Mouse (Mus musculus): Measurements from ENCODE around the gene Zbed5. TPM values are rescaled to one million over a fixed set of nuclear protein-coding genes. Genes with fewer than 3 reads are reported as not detected.
A peak's percentile ranks its signal among the peaks of the same experiment; 100 is the strongest.

Zbed5 gene
- polyA plus RNA-seq, 1 experiment = 0.56 TPM

DNA sequence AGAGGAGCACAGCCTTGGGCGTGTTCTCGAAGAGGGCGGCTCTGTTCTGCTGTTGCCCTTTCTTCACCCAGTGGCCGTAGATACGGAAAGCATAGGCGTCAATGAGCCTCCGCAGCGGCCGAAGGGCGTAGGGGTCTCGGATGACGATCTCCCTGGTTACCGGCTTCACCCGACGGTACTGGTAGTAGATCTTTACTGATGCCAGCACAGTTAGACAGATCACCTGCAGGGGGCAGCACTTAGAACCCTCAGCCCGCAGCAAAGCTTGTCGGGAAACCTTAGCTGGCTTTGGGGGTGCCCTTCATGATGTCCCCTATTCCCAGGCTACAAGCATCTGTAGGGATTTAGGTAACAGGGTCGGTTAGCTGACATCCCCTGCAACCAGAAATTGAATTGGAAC lies 31.1 kb upstream of the Zbed5 start:
- TF ChIP-seq POLR2A (IDR thresholded peaks at IDR 0.05; ENCODE audit: low read depth, low read length) (no peak), CTCF (IDR thresholded peaks at IDR 0.05; ENCODE audit: extremely low read depth, insufficient read depth, insufficient read length, insufficient replicate concordance) (peak; percentile 15; the same call in 1 of the 2 replicates)
- WGBS = 23% methylated on average over 18 of the region's 18 CpGs
- H3K36me3 ChIP-seq (ENCODE audit: control insufficient read depth, insufficient read depth, low read length) = peaks cover 6% of the 10 kb centered on the region
- DNase-seq (ENCODE audit: low read depth in 1 of 2, low spot score in 2 of 2) = peak in 1 of 2 experiments; percentile 31
- H3K4me3 ChIP-seq (ENCODE audit: extremely low read depth, insufficient read depth, insufficient read length) = no peak overlapping the region
- 0 out of 2 replicates have a peak, but pooled peaks cover 2% of the 10 kb centered on the region for H3K4me1 ChIP-seq (ENCODE audit: control insufficient read depth, insufficient read depth, insufficient read length)
- no peak overlapping the region for H3K27ac ChIP-seq (ENCODE audit: insufficient read depth, low read length)
- no peaks in the 10 kb centered on the region for H3K27me3 ChIP-seq (ENCODE audit: control insufficient read depth, insufficient read depth, low read length)

DNA sequence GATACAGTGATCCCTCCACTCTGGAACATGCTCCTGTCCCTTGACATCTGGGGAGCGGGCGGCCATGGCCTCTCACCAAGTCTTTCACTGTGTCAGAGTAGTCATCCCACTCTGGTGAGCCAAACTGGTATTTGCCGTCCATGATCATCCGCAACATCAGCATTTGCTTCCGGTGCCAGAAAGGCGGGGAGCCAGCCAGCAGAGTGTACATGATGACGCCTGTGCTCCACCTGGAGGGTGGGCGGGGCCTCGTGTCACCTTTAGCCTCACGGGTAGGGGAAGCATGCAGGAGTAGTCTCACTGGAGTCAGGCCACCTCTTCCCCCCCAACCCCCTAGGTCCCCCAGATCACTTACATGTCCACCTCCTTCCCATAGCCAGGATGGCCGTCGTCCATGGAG lies 29.7 kb upstream of the Zbed5 start:
- no peaks in the 10 kb centered on the region for H3K36me3 ChIP-seq (ENCODE audit: control insufficient read depth, insufficient read depth, low read length)
- TF ChIP-seq POLR2A (IDR thresholded peaks at IDR 0.05; ENCODE audit: low read depth, low read length) (no peak), CTCF (IDR thresholded peaks at IDR 0.05; ENCODE audit: extremely low read depth, insufficient read depth, insufficient read length, insufficient replicate concordance) (no peak)
- no peak for DNase-seq (ENCODE audit: low read depth in 1 of 2, low spot score in 2 of 2)
- WGBS = 86% methylated on average over 12 of the region's 12 CpGs
- H3K27ac ChIP-seq (ENCODE audit: insufficient read depth, low read length) = no peak overlapping the region
- H3K4me1 ChIP-seq (ENCODE audit: control insufficient read depth, insufficient read depth, insufficient read length) = 0 out of 2 replicates have a peak, but pooled peaks cover 2% of the 10 kb centered on the region
- H3K4me3 ChIP-seq (ENCODE audit: extremely low read depth, insufficient read depth, insufficient read length) = no peak overlapping the region
- no peaks in the 10 kb centered on the region for H3K27me3 ChIP-seq (ENCODE audit: control insufficient read depth, insufficient read depth, low read length)

DNA sequence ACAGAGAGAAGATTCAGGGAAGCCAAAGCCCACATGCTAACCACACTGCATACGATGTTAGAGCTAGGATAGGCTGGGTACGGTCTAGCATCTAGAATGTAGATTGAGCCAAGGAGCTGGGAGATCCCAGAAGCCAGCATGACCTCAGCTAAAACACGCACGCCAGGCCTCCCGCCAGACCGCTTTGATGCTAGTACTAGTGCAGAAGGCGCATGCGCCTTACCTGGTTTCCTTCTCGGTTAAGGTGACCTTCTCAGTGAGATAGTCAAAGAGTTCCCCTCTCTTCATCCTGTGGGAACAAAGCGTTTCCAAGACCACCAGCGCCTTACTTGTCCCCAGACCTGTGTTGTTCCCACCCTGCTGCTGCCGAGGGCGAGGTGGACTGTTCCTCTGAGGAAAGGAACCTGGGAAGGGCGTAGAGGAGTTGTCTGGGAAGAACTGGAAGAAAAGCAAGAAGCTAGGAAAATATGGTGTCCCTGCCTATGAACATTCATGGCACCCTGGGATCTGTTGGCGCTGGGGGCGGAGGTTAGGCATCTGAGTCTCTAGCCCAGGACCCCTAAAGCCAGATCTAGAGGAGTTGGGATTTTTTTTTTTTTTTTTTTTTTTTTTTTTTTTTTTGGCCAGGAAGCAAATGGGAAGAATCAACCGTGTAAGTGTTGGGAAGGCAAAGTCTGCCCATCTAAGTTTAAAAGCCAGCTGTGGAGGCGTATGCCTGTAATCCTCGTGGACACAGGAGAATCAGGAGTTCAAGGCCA lies 26.1 kb upstream of the Zbed5 start:
- TF ChIP-seq POLR2A (IDR thresholded peaks at IDR 0.05; ENCODE audit: low read depth, low read length) (no peak), CTCF (IDR thresholded peaks at IDR 0.05; ENCODE audit: extremely low read depth, insufficient read depth, insufficient read length, insufficient replicate concordance) (no peak)
- Histone ChIP-seq H3K36me3 (ENCODE audit: control insufficient read depth, insufficient read depth, low read length) (no peaks in the 10 kb centered on the region), H3K27ac (ENCODE audit: insufficient read depth, low read length) (no peak overlapping the region), H3K4me3 (ENCODE audit: extremely low read depth, insufficient read depth, insufficient read length) (no peak overlapping the region), H3K27me3 (ENCODE audit: control insufficient read depth, insufficient read depth, low read length) (no peaks in the 10 kb centered on the region), H3K4me1 (ENCODE audit: control insufficient read depth, insufficient read depth, insufficient read length) (no peaks in the 10 kb centered on the region)
- 87% methylated on average over 19 of the region's 19 CpGs for WGBS
- no peak for DNase-seq (ENCODE audit: low read depth in 1 of 2, low spot score in 2 of 2)

DNA sequence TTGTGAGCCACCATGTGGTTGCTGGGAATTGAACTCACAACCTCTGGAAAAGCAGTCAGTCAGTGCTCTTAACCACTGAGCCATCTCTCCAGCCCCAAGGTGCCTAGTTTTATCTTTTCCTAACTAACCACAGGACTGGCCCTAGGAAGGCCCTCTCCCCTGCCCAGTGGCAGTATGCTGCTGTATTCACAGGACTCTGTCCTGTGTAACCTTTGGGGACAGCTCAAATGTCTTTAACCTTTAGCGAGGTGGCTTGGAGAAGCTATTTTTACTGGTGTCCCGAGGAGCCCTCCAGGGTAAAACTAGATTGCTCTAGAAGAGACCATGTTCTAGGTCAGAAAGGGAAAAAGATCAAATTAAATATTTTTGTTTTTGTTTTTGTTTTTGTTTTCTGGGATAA lies 24.3 kb upstream of the Zbed5 start:
- 84% methylated on average over 2 of the region's 2 CpGs for WGBS
- no peak for TF ChIP-seq POLR2A (IDR thresholded peaks at IDR 0.05; ENCODE audit: low read depth, low read length)
- TF ChIP-seq CTCF (IDR thresholded peaks at IDR 0.05; ENCODE audit: extremely low read depth, insufficient read depth, insufficient read length, insufficient replicate concordance) = no peak
- no peak for DNase-seq (ENCODE audit: low read depth in 1 of 2, low spot score in 2 of 2)

DNA sequence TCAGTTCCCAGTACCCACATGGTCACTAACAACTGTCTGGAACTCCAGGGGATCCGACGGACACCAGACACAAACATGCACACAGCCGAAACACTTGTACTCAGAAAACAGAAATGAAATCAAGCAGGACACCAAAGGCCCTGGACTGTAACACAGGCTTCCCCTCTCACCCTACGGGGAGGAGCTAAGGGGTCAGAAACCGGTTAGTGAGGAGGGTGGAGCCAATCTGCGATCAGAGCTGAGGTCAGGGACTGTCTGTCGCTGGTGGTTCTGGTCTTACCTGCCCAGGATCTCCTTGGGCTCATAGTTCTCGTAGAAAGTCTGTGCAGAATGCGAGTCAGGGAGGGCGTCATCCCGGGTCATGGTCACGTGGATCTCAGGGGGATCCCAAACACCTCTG lies 21.6 kb upstream of the Zbed5 start:
- H3K27me3 ChIP-seq (ENCODE audit: control insufficient read depth, insufficient read depth, low read length) = no peaks in the 10 kb centered on the region
- no peaks in the 10 kb centered on the region for H3K4me1 ChIP-seq (ENCODE audit: control insufficient read depth, insufficient read depth, insufficient read length)
- TF ChIP-seq POLR2A (IDR thresholded peaks at IDR 0.05; ENCODE audit: low read depth, low read length) (no peak), CTCF (IDR thresholded peaks at IDR 0.05; ENCODE audit: extremely low read depth, insufficient read depth, insufficient read length, insufficient replicate concordance) (no peak)
- no peak overlapping the region for H3K4me3 ChIP-seq (ENCODE audit: extremely low read depth, insufficient read depth, insufficient read length)
- no peaks in the 10 kb centered on the region for H3K36me3 ChIP-seq (ENCODE audit: control insufficient read depth, insufficient read depth, low read length)
- WGBS = 82% methylated on average over 12 of the region's 12 CpGs
- no peak for DNase-seq (ENCODE audit: low read depth in 1 of 2, low spot score in 2 of 2)
- no peak overlapping the region for H3K27ac ChIP-seq (ENCODE audit: insufficient read depth, low read length)

More for the DNA sequence above, 24.3 kb upstream of the Zbed5 start:
- H3K4me1 ChIP-seq (ENCODE audit: control insufficient read depth, insufficient read depth, insufficient read length) = no peaks in the 10 kb centered on the region
- no peaks in the 10 kb centered on the region for H3K27me3 ChIP-seq (ENCODE audit: control insufficient read depth, insufficient read depth, low read length)
- no peak overlapping the region for H3K27ac ChIP-seq (ENCODE audit: insufficient read depth, low read length)
- no peaks in the 10 kb centered on the region for H3K36me3 ChIP-seq (ENCODE audit: control insufficient read depth, insufficient read depth, low read length)
- no peak overlapping the region for H3K4me3 ChIP-seq (ENCODE audit: extremely low read depth, insufficient read depth, insufficient read length)

DNA sequence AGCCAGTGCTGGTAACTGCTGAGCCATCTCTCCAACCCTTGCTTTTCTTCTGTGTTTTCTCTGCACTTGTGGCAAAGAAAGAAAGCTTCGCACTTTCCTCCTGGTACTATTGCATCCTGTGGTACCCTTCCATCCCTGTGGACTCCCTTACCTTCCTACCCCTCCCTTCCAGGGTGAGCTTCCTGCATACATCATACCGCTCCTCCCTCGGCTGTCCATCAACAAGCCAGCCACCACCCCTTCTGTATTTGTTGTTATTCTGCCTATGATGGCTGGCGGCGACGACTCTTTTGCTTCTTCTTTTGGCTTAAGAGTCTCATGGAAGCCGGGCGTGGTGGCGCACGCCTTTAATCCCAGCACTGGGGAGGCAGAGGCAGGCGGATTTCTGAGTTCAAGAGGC lies 20.4 kb upstream of the Zbed5 start:
- TF ChIP-seq CTCF (IDR thresholded peaks at IDR 0.05; ENCODE audit: extremely low read depth, insufficient read depth, insufficient read length, insufficient replicate concordance) = no peak
- TF ChIP-seq POLR2A (IDR thresholded peaks at IDR 0.05; ENCODE audit: low read depth, low read length) = no peak
- 82% methylated on average over 11 of the region's 11 CpGs for WGBS
- no peak for DNase-seq (ENCODE audit: low read depth in 1 of 2, low spot score in 2 of 2)
- Histone ChIP-seq H3K27me3 (ENCODE audit: control insufficient read depth, insufficient read depth, low read length) (no peaks in the 10 kb centered on the region), H3K4me3 (ENCODE audit: extremely low read depth, insufficient read depth, insufficient read length) (no peak overlapping the region), H3K4me1 (ENCODE audit: control insufficient read depth, insufficient read depth, insufficient read length) (no peaks in the 10 kb centered on the region), H3K36me3 (ENCODE audit: control insufficient read depth, insufficient read depth, low read length) (no peaks in the 10 kb centered on the region; the same call in 1 of the 2 replicates), H3K27ac (ENCODE audit: insufficient read depth, low read length) (no peak overlapping the region)
